Mouse (Mus musculus) testis, adult 2 months (tissue): ENCODE measurements at regions not wholly inside any gene's neighbourhood (a gene's known extent, or its start where the extent isn't known, plus 50 kb on each side); places are given as distances from the start of the nearest gene placed in this dataset.

Source experiments
- CTCF ChIP-seq: fragments of 200-500 bp; IDR thresholded peaks from 2 replicates; pipeline ENCODE4 v1.5.1; 2012; ENCODE audit warnings: low read depth, mild to moderate bottlenecking, inconsistent platforms, low read length, moderate library complexity; ENCODE audit not compliant: control insufficient read depth, insufficient read depth, insufficient replicate concordance
- POLR2A ChIP-seq: fragments of 200-500 bp; IDR thresholded peaks from 2 replicates; pipeline ENCODE4 v1.6.1; 2012; ENCODE audit warnings: low read depth, mild to moderate bottlenecking, inconsistent platforms, low read length, moderate library complexity; ENCODE audit not compliant: control insufficient read depth

DNA sequence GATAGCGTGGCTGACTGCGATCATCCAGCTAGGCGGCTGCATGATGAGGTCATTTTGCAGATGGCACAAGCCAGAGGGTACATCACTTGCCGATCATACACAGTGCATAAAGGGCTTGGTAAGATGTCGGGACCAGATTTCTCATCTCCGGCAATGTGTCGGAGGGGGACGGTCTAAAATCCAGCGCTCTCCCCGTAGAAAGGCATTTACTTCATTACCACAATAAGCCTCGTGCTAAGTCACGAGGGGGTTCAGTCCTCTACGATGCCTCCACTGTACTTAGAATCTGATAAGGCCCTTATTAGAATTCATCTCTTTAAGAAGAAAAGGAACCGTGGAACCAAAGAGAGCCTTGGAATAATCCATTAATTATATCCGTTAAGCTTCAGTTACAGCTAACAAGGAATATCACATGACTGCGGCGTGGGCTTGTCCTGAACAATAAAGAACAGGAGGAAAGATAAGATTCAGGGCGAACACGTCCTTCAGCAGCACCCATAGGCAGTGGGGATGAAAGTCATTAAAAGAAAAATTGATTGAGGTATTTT lies 52.3 kb upstream of the Atrnl1 start:
- TF ChIP-seq CTCF (no peak), POLR2A (no peak)
